Mouse (Mus musculus) frontal cortex, postnatal 14 days (tissue): ENCODE results near the gene Gnaq.

Experiments used
- DNase-seq, 2 experiments: peaks; one replicate each; pipeline ENCODE4 v3.0.0; 2022; ENCODE audit warnings: low spot score in 2 of 2

Gnaq gene

GRCm38 (mm10) chr19:16201356-16201755 is 68.7 kb downstream of the Gnaq start:
- no peak for DNase-seq

- no peak for DNase-seq
Measured at GRCm38 (mm10) chr19:16204776-16205680, 72.4 kb downstream of the Gnaq start.

DNA sequence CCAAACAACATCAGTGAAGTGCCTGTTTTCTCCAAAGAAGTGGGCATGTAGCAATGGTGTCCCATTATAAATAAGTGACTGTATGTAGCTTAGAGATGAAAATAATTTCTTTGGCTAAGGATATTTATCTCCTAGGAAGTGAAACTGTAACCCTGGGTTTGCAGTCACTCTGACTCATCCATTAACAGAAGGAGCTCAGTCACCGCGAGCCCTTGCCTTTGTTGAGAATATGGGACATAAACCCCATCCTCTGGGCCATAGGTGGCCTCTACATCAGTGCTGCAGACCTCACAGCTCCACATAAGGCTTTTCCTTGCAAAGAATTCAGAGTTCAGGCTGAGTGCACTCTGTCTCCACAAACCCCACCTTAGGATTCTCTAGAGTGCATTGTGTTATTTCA is 77.0 kb downstream of the Gnaq start:
- no peak for DNase-seq

DNA sequence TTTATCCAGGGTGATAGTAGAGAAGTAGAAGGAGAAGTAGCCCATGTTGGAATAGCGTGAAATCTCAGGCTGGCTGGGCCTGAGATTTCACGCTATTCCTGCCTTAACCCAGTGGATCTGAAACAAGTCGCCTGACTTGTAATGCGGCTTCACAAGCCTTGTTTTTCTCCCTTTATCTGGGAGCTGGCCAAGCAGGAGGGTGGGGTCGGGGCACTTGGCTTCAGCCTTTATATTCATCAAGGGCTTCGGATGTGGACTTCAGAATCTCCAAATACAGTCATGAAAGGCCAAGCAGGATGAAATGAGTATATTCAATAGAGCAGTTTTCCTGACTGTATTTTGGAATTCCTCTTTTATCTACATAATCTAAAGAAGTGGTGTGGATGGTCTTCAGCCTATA is 82.3 kb downstream of the Gnaq start:
- DNase-seq, result no peak

- DNase-seq, result no peak
Measured at GRCm38 (mm10) chr19:16215430-16216016, 82.9 kb downstream of the Gnaq start.

- DNase-seq, result no peak
Measured at GRCm38 (mm10) chr19:16219978-16220377, 87.3 kb downstream of the Gnaq start.

DNA sequence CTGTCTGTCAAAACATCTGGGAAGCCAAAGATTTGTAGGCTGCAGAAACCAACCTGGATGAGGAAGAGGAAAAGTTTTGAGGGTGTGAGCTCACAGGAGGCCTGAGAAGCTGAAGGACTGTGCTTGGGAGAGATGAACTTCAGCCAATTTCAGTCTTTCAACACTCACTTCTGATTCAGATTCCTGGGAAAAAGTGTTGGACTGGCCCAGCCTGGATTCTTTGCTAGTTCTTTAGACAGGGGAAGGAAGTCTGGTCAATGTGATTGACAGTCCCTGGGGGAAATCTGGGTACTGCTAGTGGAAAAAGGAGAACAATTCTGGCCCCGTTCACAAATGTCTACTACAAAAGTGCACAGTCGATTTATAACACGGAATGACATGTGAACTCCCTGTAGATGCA is 89.9 kb downstream of the Gnaq start:
- DNase-seq, result no peak

DNA sequence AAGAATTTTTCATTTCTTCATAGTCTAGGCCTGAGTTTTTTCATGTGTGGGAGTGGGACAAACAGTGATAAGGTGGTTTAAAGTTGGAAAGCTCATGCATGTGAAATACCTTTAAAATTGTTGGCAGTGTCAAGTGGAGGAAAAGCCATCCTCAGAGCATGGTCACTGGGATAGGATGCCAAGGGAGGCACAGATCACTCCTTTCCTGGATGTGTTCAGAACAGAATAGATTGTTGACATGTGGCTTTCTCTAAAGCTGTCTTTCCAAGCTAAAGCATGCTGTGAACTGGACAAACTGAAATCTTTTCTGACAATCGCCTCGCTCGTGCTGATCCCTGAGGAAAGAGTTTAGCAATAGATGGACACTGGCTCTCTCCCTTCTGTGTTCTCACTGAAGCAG is 90.5 kb downstream of the Gnaq start:
- no peak for DNase-seq

DNA sequence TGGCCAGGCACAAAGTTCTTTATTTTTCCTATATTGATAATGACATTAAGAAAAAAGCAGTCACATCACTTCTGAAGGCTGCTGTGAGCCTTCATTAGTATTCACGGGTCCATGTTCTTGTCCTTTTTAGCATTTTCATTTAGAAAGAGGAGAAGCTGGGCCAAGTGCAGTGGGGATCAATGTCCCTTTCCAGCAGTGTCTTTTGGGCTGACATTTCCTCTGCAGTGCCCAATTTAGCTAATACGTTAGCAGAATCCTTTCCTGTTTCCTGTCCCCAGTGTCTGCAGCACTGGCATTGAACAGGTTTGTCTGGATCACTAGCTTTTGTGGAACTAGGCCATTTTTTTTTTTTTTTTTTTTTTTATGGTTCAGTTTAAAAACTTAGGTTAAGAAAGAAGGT is 92.2 kb downstream of the Gnaq start:
- no peak for DNase-seq

- DNase-seq, result no peak
Measured at GRCm38 (mm10) chr19:16231584-16231983, 99.0 kb downstream of the Gnaq start.

- DNase-seq, result no peak
Measured at GRCm38 (mm10) chr19:16235594-16235993, 103.0 kb downstream of the Gnaq start.

GRCm38 (mm10) chr19:16237034-16237433 is 104.4 kb downstream of the Gnaq start:
- DNase-seq, result no peak

- no peak for DNase-seq
Measured at GRCm38 (mm10) chr19:16238072-16238471, 105.4 kb downstream of the Gnaq start.

DNA sequence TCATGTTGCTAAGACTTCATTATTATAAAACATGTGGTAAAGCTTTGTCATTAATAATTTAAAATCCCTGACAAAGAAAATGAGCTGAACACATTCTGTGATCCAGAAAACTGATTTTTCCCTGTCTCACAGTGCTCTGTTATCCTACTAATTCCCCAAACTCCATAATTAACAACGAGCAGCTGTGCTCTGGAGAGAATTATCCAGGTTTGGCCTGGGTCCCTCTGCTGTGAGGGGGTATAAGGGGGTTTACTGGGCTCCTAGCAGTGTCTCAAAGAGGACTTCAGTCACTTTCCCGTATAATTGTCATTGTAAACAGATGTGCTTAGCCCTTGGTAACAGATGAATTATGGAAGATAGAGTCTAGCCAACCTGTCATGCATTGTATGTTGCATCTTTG is 105.9 kb downstream of the Gnaq start:
- DNase-seq, result no peak

- no peak for DNase-seq
Measured at GRCm38 (mm10) chr19:16242708-16243107, 110.1 kb downstream of the Gnaq start.

DNA sequence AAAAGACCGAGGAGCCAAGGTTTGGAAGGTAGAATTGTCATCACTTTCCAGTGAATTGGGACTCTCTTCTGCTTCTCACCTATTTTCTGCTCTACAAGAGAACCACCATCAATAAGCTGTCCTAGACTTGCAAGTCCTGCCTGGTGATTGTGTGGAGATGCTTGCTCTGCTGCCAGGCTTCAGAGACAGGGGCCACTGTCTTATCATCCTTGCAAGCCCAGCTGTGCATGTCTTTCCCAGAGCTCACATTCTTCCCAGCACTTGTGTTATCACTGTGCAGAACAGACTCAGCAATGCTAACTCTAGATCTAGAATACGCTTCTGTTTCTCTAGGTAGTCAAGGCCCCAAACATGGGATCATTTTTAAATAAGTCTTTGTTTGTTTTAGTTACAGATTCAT is 116.4 kb downstream of the Gnaq start:
- no peak for DNase-seq

DNA sequence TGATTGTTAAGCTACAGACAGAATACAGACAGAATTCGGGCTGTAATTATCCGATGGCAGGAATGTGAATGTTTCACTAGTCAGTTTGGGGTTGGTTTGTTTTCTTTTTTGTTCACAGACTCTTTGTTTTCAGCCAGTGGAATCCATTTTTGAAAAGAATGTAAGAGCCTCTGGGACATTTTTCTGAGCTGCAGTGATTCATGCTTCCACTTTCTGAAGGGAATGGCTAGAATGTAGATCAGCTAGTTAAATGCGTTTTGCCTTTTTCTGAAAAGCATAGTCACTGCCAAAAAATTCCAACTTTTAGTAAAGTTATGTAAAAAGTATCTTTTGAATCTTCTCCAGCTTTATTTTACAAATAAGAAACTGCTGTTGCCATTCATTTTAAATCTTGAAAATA is 118.3 kb downstream of the Gnaq start:
- DNase-seq, result no peak

DNA sequence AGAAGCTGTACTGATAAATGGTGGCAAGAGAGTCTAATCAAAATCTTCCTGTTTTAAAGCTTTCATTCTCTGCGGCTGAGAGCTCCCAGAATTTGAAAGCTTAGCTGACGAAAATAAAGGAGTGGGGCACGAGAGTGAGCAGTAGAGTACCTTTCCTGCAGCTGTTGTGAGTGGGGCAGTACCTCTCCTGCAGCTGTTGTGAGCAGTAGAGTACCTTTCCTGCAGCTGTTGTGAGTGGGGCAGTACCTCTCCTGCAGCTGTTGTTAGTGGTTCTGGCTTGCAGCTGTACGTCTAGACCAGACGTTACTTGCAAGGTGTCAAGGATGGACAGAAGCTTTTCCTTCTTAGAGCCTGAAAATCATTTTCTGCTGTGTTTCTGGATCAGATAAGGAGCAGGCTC is 119.2 kb downstream of the Gnaq start:
- DNase-seq, result no peak

DNA sequence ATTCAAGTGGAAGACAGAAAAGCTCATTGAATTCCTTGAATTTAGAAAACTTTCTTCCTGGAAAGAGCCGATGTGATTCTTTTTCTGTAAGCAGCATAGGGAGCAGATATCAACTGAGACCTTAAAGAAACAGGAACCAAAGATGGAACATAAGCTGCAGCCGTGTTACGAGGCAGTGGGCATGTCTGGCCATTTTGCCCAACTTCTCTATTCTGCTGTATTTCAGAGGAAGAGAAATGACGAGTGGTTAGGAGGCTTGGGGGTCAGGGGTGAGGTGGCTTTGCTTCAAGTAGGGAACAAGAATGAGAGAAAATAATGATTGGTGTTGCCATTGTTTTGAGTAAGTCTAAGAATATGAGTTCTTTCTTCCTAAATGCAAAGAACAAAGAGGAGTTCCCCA is 120.1 kb downstream of the Gnaq start:
- no peak for DNase-seq

- DNase-seq, result no peak
Measured at GRCm38 (mm10) chr19:16254881-16255280, 122.2 kb downstream of the Gnaq start.

GRCm38 (mm10) chr19:16255294-16255693 is 122.7 kb downstream of the Gnaq start:
- DNase-seq, result no peak

GRCm38 (mm10) chr19:16258766-16259355 is 126.2 kb downstream of the Gnaq start:
- DNase-seq, result no peak
